Mouse (Mus musculus): ENCODE measurements around the gene Slc25a42. TPM values are rescaled to one million over a fixed set of nuclear protein-coding genes. Genes with fewer than 3 reads are reported as not detected.

Gene Slc25a42
- total RNA-seq, 2 experiments from 2014 or later = 28.5 to 44.0 TPM

DNA sequence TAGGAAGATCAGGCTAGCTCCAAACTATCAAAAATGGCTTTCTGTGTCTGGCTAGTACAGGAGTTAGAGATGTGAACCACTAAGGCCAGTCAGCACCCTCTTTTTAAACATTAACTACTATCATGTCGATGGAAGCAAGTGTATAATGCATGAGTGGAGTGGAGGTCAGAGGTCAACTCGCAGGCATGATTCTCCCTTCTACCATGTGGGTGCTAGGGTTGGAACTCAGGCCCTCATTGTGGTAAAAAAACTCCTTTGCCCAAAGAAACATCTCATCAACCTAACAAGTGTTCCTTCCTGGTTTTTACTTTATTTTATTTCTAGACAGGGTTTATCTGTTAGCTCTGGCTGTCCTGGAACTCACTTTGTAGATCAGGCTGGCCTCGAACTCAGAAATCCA, 41.4 kb downstream of the Slc25a42 start:
- no peak for DNase-seq

DNA sequence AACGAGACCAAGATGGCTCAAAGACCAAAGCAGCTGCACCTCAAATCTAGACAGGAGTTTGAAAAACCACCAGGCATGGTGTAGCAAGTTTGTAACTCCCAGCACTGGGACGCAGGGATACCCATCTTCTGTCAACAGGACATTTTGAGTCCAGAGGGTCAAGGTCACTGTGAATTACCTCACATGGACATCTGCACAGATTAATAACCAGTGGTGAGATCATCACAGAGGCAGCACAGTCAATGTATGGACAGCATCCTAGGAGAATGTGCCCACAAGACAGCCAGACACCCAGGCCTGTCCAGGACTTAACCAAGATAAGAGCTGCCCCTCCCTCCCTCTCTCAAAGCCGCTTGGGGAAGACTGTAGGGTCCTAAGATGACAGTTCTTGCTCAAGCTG, 42.0 kb downstream of the Slc25a42 start:
- no peak for DNase-seq

DNA sequence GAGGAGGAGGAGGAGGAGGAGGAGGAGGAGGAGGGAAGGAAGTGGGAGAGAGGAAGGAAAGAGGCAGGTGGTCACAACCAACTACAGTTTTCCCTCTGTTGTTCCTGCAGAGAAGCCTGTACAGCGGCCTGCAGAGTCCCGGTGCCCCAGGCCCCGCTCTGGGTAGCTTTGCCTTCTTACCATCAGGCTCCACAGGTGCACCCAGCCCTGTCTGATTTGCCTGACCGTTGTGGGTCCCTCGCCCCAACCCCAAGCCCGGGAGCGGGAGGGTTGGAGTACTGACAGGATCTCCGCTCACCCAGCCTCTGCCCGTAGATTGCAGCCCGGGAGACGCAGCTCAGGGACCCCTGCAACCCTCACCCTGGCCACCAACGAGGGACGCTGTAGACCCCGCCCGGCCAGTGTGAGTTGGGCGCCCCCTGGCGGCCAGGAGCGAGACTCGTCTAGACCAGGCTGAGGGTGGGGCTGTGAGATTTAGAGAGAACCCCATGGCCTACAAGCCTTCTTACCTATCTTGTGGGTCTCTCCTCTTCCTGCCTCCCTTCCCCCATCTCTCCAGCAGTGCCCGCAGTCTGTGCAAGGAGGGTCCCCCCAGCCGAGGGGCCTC, 45.5 kb downstream of the Slc25a42 start:
- DNase-seq = peak; percentile 63 to 83

DNA sequence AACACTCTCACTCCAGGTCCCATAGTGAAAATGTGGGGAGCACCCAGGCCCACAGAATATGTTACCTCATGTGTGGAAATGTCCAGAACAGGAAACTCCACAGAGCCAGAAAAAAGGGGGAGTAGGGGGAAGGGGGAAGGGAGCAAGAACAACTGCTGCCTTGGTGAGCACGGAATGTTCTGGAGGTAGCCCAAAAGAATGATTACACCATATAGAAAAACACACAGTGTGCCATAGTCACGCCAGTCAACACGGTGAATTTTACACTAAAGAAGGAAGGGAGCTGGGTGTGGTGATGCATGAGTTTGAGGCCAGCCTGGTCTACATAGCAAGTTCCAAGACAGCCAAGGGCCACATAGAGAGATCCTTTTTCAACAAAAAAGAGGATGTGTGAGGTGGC, 48.8 kb downstream of the Slc25a42 start:
- DNase-seq = no peak

DNA sequence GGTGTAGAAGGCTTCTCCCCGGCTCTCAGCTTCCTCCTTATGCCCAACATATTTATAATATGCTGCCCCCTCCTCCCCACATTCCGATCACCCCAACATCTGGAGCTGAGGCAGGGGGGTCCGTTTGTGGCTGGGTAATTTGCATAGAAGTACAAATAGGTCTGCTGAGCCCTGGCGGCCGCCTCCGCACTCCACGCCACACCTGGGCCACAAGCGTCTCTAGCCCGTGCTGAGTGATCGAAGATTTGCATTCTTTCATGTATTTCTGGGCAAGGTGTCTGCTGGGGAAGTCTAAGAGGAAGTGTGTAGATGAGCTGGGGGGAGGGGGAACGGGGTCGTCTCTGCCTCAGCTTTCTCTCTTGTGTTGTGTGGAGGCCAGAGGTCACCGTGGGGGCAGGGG, 52.1 kb downstream of the Slc25a42 start:
- no peak for DNase-seq

DNA sequence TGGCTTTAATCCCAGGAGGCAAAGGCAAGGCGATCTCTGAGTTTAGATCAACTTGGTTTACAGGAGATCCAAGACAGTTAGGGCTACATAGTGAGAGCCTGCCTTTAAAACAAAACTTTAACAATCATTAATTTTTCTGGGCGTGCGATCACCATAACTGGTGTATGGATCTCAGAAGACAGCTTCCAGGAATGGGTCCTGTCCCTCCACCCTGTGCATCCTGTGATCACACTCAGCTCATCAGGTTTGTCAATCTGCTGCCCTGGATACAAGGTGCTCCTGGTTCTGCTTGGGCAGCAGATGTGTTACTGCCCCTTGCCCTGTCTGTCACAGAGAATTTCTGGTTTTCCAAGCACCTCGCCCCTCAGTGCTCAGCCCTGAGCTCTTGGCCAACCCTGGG, 52.9 kb downstream of the Slc25a42 start:
- no peak for DNase-seq

DNA sequence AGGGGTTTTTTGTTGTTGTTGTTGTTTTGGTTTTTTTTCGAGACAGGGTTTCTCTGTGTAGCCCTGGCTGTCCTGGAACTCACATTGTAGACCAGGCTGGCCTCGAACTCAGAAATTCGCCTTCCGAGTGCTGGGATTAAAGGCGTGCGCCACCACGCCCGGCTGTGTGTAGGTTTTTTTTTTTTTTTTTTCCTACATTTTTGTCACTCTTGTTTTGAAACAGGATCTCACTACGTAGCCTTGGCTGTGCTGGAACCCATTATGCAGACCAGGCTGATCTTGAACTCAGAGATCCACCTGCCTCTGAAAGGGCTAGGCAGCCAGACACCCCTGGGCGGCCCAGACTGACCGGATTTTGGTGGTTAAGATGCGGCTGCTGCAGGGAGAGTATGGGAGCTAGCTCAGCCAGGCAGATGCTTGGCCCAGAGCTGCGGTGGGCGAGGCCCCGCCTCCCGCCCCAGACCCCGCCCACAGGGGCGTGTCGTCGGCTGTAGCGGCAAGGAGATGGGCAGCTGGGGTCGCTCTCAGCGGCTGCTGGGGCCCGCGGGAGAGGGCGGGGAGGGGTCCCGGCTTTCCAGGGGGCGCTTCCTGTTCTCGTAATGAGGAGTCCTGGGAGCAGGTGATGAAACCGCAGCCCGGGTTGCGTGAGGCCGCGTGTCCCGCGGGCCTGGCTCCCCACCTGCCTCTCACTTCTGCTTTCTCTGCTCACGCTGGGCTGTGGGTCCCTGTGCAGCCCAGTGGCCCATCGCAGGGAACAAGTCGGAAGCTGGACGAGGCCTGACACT, 53.8 kb downstream of the Slc25a42 start:
- DNase-seq = peak; percentile 70 to 87

DNA sequence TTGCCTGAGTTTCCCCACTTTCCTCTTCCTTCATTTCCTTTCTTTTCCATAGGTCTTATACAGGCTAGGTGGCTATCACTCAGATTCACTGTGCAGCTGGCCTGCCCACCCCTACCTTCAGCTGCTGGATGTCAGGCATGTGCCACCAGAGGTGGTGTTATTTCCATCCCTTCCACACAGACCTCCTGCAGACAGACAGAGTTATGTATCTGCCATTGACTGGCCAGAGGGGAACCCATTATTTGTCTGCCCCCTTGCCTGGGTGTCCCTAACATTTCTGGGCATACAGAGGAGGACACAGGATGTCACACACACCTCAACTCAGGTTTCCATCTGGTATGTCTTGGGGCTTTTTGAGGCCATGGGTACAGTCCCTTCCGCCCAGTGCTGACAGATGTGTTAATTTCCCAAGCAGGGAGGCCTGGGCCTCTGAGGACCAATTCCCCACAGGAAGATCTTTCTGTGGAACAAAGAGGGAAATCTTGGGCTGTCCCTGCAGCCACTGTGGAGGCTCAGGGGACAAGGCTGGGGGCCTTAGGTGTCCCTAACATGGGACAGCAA, 54.8 kb downstream of the Slc25a42 start:
- DNase-seq = no peak

DNA sequence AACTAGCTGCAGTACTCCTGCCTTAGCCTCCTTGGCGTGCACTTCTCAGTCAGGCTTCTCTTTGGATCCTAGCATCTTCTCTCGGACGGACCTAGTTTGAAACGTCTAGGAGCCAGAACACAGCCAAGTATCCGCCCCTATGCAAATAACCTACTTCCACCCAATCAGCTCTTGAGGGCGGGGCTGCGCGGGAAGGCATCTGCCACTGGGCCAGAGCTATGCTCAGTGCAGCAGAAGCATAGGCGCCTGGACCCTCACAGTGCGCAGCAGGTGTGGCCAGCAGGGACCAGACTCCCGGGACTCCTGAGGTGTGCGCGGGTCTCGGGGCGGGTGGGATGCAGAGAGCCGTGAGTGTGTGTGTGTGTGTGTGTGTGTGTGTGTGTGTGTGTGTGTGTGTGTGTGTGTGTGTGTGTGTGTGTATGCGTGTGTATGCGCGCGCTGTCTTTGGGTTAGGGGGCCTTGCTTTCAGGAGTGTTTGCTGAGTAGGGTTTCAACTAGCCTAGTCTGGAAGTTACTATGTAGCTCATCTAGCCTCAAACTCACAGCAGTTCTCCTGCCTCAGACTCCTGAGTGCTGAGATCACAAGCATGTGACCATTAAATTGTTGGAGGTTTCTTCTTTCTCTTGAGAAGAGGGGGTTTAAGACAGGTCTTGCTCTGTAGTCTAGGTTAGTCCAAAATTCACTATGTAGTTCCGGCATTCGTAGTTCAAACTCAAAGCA, 59.4 kb downstream of the Slc25a42 start:
- DNase-seq = peak; percentile 81

DNA sequence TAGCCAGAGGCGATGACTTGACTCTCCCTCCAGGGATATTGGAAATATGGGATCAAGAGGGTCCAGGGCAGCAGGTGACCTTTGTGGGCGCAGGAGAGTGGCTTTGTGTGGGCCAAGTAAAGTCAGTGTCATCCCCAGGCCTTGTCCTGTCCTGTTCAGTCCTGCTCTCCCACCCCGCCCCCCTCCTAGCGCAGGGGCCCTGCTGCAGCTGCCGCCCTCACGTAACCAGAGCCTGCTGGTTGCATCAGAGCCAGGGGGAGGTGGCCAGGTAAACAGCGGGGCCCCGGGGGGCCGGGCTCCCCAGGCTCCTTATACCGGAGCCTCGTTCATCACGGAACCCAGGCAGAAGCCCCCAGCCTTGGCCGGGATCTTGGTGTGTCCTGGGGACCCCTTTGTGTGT, 61.9 kb downstream of the Slc25a42 start:
- no peak for DNase-seq

DNA sequence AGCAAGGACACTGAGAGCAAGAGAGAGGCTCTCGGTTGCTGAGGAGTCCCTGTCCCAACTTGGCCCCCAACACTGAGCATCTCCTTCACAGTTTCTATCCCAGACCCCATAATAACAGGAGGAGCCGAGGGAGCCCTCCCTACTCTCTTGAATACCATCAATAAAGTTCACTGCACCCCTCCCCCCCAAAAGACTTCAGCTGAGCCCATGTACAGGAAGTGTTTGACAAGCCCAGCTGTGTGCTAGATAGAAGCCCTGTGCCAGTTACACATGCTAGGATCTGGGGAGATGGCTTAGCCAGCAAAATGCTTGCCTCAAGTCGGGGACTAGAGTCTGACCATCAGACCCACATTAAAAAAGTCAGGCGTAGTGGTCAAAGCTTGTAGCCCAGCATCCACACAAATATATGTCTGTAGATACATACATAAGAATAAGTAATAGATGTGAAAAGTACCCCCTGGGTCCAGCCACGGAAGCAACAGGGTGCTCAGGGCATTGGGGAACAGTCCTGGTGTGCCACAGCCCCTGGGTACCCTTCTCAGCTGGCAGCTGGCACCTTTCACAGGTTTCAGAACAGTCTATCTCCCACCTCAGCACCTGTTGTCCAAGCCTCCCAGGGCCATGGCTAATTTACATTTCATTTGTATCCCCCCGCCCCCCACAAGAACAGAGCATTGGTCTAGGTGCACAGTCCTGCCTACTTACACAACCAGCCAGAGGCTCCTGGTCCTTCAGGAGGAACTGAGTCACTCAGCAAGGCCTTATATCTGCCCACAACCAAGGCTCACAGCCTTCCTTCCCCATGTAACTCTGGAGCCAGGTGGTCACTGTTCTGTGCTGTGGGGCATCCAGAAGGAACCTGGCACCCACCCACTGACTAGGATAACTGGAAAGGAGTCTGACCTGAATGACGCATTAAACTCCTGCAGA, 64.2 kb downstream of the Slc25a42 start:
- DNase-seq = no peak

DNA sequence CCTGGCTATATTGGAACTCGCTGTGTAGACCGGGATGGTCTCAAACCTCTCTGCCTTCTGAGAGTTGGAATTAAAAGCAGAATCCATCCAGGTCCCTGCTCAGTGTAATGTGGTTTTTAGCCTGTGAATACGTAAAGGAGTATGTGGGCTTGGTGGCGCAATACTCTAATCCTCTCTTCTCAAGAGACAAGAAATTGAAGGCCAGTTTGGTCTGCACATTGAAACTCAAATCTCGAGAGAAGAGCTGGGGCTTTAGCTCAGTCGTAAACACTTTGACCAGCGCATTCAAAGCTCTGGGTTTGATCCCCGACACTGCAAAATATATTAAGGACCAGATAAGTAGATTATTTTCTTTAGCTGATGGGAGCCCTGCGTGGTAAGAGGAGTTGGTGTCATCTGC, 72.1 kb downstream of the Slc25a42 start:
- DNase-seq = no peak

DNA sequence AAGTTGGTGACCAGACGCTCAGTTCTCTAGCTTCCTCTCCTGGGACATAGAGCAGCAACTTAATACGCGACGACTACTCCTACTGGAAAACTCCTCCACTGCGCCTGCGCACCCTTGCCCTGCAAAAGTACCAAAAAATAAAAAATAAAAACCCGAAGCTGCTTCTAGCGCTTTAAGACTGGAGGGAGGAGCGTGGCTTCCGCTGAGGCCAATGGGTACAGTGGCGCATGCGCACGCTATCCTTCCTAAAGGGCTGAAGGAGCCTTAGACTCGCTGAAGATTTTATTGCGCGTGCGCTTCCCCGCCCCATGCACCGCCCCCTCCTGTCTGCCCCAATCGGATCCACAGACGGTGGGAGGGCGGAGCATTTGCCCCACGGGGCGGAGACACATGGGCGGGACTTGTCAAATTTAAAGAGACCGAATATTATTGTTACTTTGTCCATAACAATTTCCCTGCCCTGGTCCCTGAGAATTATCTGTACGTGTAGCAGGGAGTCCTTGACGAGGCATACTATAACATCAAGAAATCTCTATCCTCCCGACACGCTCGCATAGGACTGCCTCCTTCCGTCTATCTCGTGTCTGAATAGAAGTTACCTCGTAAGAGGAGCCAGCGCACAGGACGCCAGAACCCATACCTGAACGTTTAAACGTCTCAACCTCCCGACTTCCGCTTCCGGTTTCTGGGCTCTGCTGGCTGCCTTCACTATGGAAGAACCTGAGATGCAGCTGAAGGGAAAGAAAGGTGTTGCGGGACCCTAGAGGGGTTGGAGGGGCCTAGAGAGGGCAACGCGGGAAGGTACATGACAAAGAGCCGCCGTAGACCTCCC, 72.9 kb downstream of the Slc25a42 start, which contains the start of the genes Rfxank, Borcs8 and Mef2b:
Gene Rfxank, minus strand, starts transcription at position 129 of the 832 bp plus-strand sequence.
Gene Borcs8, plus strand, starts transcription at position 474 of the 832 bp plus-strand sequence.
Gene Mef2b, plus strand, starts transcription at position 686 of the 832 bp plus-strand sequence.
- DNase-seq = peak; percentile 99

DNA sequence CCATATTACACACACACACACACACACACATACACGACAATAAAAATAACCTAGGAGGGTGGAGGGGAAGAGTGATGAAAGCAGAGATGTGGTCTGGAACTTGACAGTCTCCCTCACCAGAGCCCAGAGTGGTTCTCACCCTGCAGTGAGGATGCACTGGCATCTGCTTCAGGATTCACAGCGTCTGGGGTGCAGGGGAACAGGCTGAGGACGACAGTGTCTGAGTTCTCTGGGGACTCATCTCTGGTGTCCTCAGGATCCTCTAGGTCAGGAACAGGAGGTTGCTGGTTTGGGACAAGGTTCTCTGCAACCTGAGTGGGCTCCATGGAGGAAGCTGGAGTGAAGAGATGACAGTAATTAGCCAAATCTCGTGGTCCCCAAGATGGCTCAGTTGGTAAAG, 74.2 kb downstream of the Slc25a42 start:
- DNase-seq = no peak

DNA sequence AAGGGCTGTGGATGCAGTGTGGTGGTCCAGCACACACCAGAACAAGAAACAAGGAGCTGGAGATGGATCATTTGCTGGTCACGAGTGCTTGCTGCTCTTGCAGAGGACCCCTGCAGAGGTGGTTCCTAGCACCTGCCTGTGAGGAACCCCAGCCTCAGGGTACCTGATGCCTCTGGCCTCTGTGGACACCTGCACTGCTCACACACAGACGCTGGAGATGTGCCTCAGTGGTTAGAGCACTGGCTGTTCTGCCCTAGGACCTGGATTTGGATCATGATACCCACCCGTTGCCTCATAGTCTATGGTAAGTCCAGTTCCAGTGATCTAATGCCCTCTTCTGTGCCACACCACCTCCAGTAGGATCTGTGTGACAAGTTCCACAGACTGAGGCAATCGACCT, 75.5 kb downstream of the Slc25a42 start:
- no peak for DNase-seq

DNA sequence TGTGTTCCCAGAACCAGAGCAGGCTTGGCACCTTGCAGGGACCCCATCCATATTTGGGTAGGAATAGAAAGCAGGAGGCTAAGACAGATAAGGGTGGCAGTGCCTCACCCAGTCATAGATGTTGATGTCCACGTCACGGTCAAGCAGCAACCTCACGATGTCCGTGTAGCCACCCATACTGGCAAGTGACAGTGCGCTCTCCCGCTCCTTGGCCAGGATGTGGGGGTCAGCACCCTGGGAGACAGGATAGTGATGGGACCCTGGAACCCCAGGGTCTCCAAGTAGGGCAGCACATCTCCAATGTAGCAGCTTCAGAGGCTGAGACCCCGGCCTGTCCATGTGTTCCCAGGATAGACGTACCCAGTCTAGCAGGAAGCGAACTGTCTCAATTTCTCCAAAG, 77.2 kb downstream of the Slc25a42 start:
- no peak for DNase-seq
